In the genomic region with DNA sequence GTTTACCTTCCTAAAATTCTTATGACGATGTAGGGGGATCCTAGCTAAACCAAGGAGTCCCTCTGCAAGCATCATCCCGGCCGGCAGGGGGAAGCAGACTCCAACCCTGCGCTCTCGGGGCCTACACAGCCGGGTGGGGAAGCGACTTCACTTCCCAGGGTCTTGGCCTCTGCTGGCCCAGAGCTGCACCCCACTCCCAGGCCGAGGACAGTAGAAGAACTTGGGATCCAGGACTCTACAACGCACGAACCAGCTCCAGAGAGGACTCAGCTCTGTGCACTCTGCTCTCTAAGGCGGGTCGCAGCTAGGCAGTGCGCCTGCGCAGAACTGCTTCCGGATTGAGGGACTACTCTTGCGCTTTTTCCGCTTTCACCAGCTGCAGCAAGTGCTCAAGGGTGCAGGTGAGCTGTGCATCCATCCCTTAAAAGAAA, we compare ENCODE assay signal across 7 mouse cellular contexts. TPM values are rescaled to one million over a fixed set of nuclear protein-coding genes. Genes with fewer than 3 reads are reported as not detected.
DNase-seq lines count a peak whose midpoint lies in the region; ATAC-seq lines count a peak whose summit lies in the region.

Tmem14a (plus strand) TSS at position 87 of the 431 bp plus-strand sequence.

- H3K36me3 ChIP-seq in embryonic facial prominence, embryonic 10.5 days (replicated peaks) = no peaks in the 10 kb centered on the region
- H3K36me3 ChIP-seq in limb, embryonic 10.5 days = no peaks in the 10 kb centered on the region
- H3K36me3 ChIP-seq in midbrain, embryonic 13.5 days = no peaks in the 10 kb centered on the region

- DNase-seq in adrenal gland, postnatal 10 days = peak; percentile 90
- peak; percentile 88 for DNase-seq in embryonic facial prominence, embryonic 10.5 days (ENCODE audit: low spot score)
- DNase-seq in kidney, adult 11 months = peak; percentile 89
- peak; percentile 91 for DNase-seq in limb, embryonic 10.5 days (ENCODE audit: low spot score)
- DNase-seq in spleen, adult 12 weeks (ENCODE audit: low spot score) = peak; percentile 80

- under 1% methylated on average over 17 of the region's 17 CpGs for WGBS in embryonic facial prominence, embryonic 10.5 days
- WGBS in limb, embryonic 10.5 days = under 1% methylated on average over 17 of the region's 17 CpGs
- WGBS in midbrain, embryonic 13.5 days = 1% methylated on average over 17 of the region's 17 CpGs

- no peaks in the 10 kb centered on the region for H3K27me3 ChIP-seq in embryonic facial prominence, embryonic 10.5 days (replicated peaks; ENCODE audit: low read depth, poor library complexity, severe bottlenecking)
- no peaks in the 10 kb centered on the region for H3K27me3 ChIP-seq in limb, embryonic 10.5 days (ENCODE audit: low read depth, poor library complexity, severe bottlenecking)
- H3K27me3 ChIP-seq in midbrain, embryonic 13.5 days = no peaks in the 10 kb centered on the region

- ATAC-seq in granulocyte monocyte progenitor cell, adult 5-6 weeks (replicated peaks; ENCODE audit: poor library complexity, severe bottlenecking) = peak; percentile 94
- peak; percentile 98 for ATAC-seq in midbrain, embryonic 13.5 days

- peak within 1 kb of the TSS; percentile 92 for H3K27ac ChIP-seq in embryonic facial prominence, embryonic 10.5 days (replicated peaks)
- peak within 1 kb of the TSS; percentile 92 for H3K27ac ChIP-seq in limb, embryonic 10.5 days
- H3K27ac ChIP-seq in midbrain, embryonic 13.5 days = peak within 1 kb of the TSS; percentile 54; the same call in 1 of the 2 replicates

- H3K4me2 ChIP-seq in midbrain, embryonic 13.5 days (replicated peaks) = peak within 1 kb of the TSS; percentile 67

- H3K9ac ChIP-seq in midbrain, embryonic 13.5 days (replicated peaks) = peak within 1 kb of the TSS; percentile 74

- peaks cover 10% of the 10 kb centered on the region for H3K4me1 ChIP-seq in embryonic facial prominence, embryonic 10.5 days
- H3K4me1 ChIP-seq in limb, embryonic 10.5 days = peaks cover 6% of the 10 kb centered on the region; the same call in 1 of the 2 replicates
- H3K4me1 ChIP-seq in midbrain, embryonic 13.5 days (replicated peaks) = peaks cover 7% of the 10 kb centered on the region

- H3K4me3 ChIP-seq in embryonic facial prominence, embryonic 10.5 days = peak within 1 kb of the TSS; percentile 67
- H3K4me3 ChIP-seq in limb, embryonic 10.5 days = peak within 1 kb of the TSS; percentile 69
- H3K4me3 ChIP-seq in midbrain, embryonic 13.5 days (replicated peaks) = peak within 1 kb of the TSS; percentile 61

- no peaks in the 10 kb centered on the region for H3K9me3 ChIP-seq in embryonic facial prominence, embryonic 10.5 days
- H3K9me3 ChIP-seq in limb, embryonic 10.5 days (replicated peaks) = no peaks in the 10 kb centered on the region
- no peaks in the 10 kb centered on the region for H3K9me3 ChIP-seq in midbrain, embryonic 13.5 days

RNA-seq across cellular contexts. Expression of gene Tmem14a, which starts in this region (rescaled TPM):
- 1 to 10 TPM; 4.5 to 4.8 TPM for total RNA-seq in adrenal gland, postnatal 10 days (2021)
- polyA plus RNA-seq in embryonic facial prominence, embryonic 10.5 days (2016; fragmentation: Nextera tagmentation; extraction: Ambion mirVana) = 7.9 TPM in 2 replicates
- 1.1 and 1.6 TPM in 2 replicates for total RNA-seq in granulocyte monocyte progenitor cell, adult 5-6 weeks (2014; fragmentation: Nextera tagmentation)
- 1.4 and 2.4 TPM in 2 replicates for total RNA-seq in granulocyte monocyte progenitor cell, adult 5-6 weeks (2017)
- polyA plus RNA-seq in limb, embryonic 10.5 days (2016; fragmentation: Nextera tagmentation; extraction: Ambion mirVana) = 4.7 and 7.8 TPM in 2 replicates
- 15.7 and 16.7 TPM in 2 replicates for polyA plus RNA-seq in midbrain, embryonic 13.5 days (2015; fragmentation: Nextera tagmentation; extraction: Ambion mirVana)

Comparison
In these comparisons a context has a peak if more than half of its experiments do, and no peak if none do; other contexts are left out.
1. Peak in every context shown above with its lines: DNase-seq, ATAC-seq, H3K4me3 ChIP-seq and H3K27ac ChIP-seq.